Mouse (Mus musculus): ENCODE data around the gene Rspo3. TPM values are rescaled to one million over a fixed set of nuclear protein-coding genes. Genes with fewer than 3 reads are reported as not detected.
A peak's percentile ranks its signal among the peaks of the same experiment; 100 is the strongest.

Rspo3 gene
- total RNA-seq, 1 experiment: 1.2 TPM

GRCm38 (mm10) chr10:29554365-29554764, 18.7 kb upstream of the Rspo3 start:
- H3K9me3 ChIP-seq (ENCODE audit: control insufficient read depth, insufficient read depth, low read depth, low read length): no peaks in the 10 kb centered on the region
- H3K36me3 ChIP-seq (ENCODE audit: control insufficient read depth, insufficient read depth, low read length, poor library complexity, severe bottlenecking): no peaks in the 10 kb centered on the region
- no peak for DNase-seq (ENCODE audit: low read depth, low spot score)
- no peak overlapping the region for H3K27ac ChIP-seq (ENCODE audit: insufficient read depth, low read depth, low read length, poor library complexity, severe bottlenecking)
- no peak for TF ChIP-seq HCFC1 (IDR thresholded peaks at IDR 0.05; ENCODE audit: borderline replicate concordance, insufficient read depth, low read length)
- TF ChIP-seq CHD2 (IDR thresholded peaks at IDR 0.05; ENCODE audit: low read depth, low read length): no peak
- TF ChIP-seq ZC3H11A (IDR thresholded peaks at IDR 0.05; ENCODE audit: borderline replicate concordance, low read depth, low read length): no peak
- TF ChIP-seq ZNF384 (IDR thresholded peaks at IDR 0.05; ENCODE audit: low read depth, low read length): no peak
- TF ChIP-seq MAFK (IDR thresholded peaks at IDR 0.05; ENCODE audit: insufficient read depth, low read depth, low read length): no peak
- H3K9ac ChIP-seq (ENCODE audit: insufficient read depth, low read depth, low read length, poor library complexity, severe bottlenecking): no peak overlapping the region
- in situ Hi-C loops (cut with MboI; ENCODE audit: low sequenced_read_pairs in 2 of 2, unreplicated experiment in 2 of 2): no loop called here
- no peaks in the 10 kb centered on the region for H3K4me1 ChIP-seq (ENCODE audit: control insufficient read depth in 2 of 2, insufficient read depth in 2 of 2, low read length in 2 of 2, poor library complexity in 1 of 2)
- H3K4me3 ChIP-seq (ENCODE audit: insufficient read depth in 1 of 2, low read depth in 1 of 2, low read length in 2 of 2, poor library complexity in 1 of 2, severe bottlenecking in 1 of 2): no peak overlapping the region

- H3K4me1 ChIP-seq (ENCODE audit: control insufficient read depth in 2 of 2, insufficient read depth in 2 of 2, low read length in 2 of 2, poor library complexity in 1 of 2): no peaks in the 10 kb centered on the region
- H3K27ac ChIP-seq (ENCODE audit: insufficient read depth, low read depth, low read length, poor library complexity, severe bottlenecking): no peak overlapping the region
- TF ChIP-seq CHD2 (IDR thresholded peaks at IDR 0.05; ENCODE audit: low read depth, low read length) (no peak), MAFK (IDR thresholded peaks at IDR 0.05; ENCODE audit: insufficient read depth, low read depth, low read length) (no peak)
- no peak for DNase-seq (ENCODE audit: low read depth, low spot score)
- H3K9me3 ChIP-seq (ENCODE audit: control insufficient read depth, insufficient read depth, low read depth, low read length): no peaks in the 10 kb centered on the region
- no peak overlapping the region for H3K9ac ChIP-seq (ENCODE audit: insufficient read depth, low read depth, low read length, poor library complexity, severe bottlenecking)
- in situ Hi-C loops (cut with MboI; ENCODE audit: low sequenced_read_pairs in 2 of 2, unreplicated experiment in 2 of 2): loop anchor here (25.0 kb wide), 1 partner anchor 869 kb away; no protein-coding TSS in a partner anchor
- H3K4me3 ChIP-seq (ENCODE audit: insufficient read depth in 1 of 2, low read depth in 1 of 2, low read length in 2 of 2, poor library complexity in 1 of 2, severe bottlenecking in 1 of 2): no peak overlapping the region
- H3K36me3 ChIP-seq (ENCODE audit: control insufficient read depth, insufficient read depth, low read length, poor library complexity, severe bottlenecking): no peaks in the 10 kb centered on the region
Observed at GRCm38 (mm10) chr10:29542982-29543381, 7.3 kb upstream of the Rspo3 start.

GRCm38 (mm10) chr10:29539516-29539915, 3.8 kb upstream of the Rspo3 start:
- Histone ChIP-seq H3K4me3 (ENCODE audit: insufficient read depth in 1 of 2, low read depth in 1 of 2, low read length in 2 of 2, poor library complexity in 1 of 2, severe bottlenecking in 1 of 2) (no peak overlapping the region), H3K9me3 (ENCODE audit: control insufficient read depth, insufficient read depth, low read depth, low read length) (no peaks in the 10 kb centered on the region), H3K27ac (ENCODE audit: insufficient read depth, low read depth, low read length, poor library complexity, severe bottlenecking) (no peak overlapping the region), H3K4me1 (ENCODE audit: control insufficient read depth in 2 of 2, insufficient read depth in 2 of 2, low read length in 2 of 2, poor library complexity in 1 of 2) (peaks cover 0 to 2% of the 10 kb centered on the region in 2 experiments; a peak in 1 of 4 replicates), H3K9ac (ENCODE audit: insufficient read depth, low read depth, low read length, poor library complexity, severe bottlenecking) (no peak overlapping the region), H3K36me3 (ENCODE audit: control insufficient read depth, insufficient read depth, low read length, poor library complexity, severe bottlenecking) (no peaks in the 10 kb centered on the region)
- DNase-seq (ENCODE audit: low read depth, low spot score): no peak
- in situ Hi-C loops (cut with MboI; ENCODE audit: low sequenced_read_pairs in 2 of 2, unreplicated experiment in 2 of 2): loop anchor here (25.0 kb wide), 1 partner anchor 873 kb away; no protein-coding TSS in a partner anchor
- TF ChIP-seq ZNF384 (IDR thresholded peaks at IDR 0.05; ENCODE audit: low read depth, low read length) (no peak), HCFC1 (IDR thresholded peaks at IDR 0.05; ENCODE audit: borderline replicate concordance, insufficient read depth, low read length) (no peak), CHD2 (IDR thresholded peaks at IDR 0.05; ENCODE audit: low read depth, low read length) (no peak), MAFK (IDR thresholded peaks at IDR 0.05; ENCODE audit: insufficient read depth, low read depth, low read length) (no peak), ZC3H11A (IDR thresholded peaks at IDR 0.05; ENCODE audit: borderline replicate concordance, low read depth, low read length) (no peak)

GRCm38 (mm10) chr10:29538791-29539190, 3.1 kb upstream of the Rspo3 start:
- no peak overlapping the region for H3K9ac ChIP-seq (ENCODE audit: insufficient read depth, low read depth, low read length, poor library complexity, severe bottlenecking)
- TF ChIP-seq MAFK (IDR thresholded peaks at IDR 0.05; ENCODE audit: insufficient read depth, low read depth, low read length) (no peak), CHD2 (IDR thresholded peaks at IDR 0.05; ENCODE audit: low read depth, low read length) (no peak), ZNF384 (IDR thresholded peaks at IDR 0.05; ENCODE audit: low read depth, low read length) (no peak), ZC3H11A (IDR thresholded peaks at IDR 0.05; ENCODE audit: borderline replicate concordance, low read depth, low read length) (no peak), HCFC1 (IDR thresholded peaks at IDR 0.05; ENCODE audit: borderline replicate concordance, insufficient read depth, low read length) (no peak)

GRCm38 (mm10) chr10:29534830-29535227, 838 bp downstream of the Rspo3 start:
- in situ Hi-C loops (cut with MboI; ENCODE audit: low sequenced_read_pairs in 2 of 2, unreplicated experiment in 2 of 2): loop anchor here (25.0 kb wide), 1 partner anchor 877 kb away; no protein-coding TSS in a partner anchor

More at GRCm38 (mm10) chr10:29538791-29539190, 3.1 kb upstream of the Rspo3 start:
- no peak overlapping the region for H3K4me3 ChIP-seq (ENCODE audit: insufficient read depth in 1 of 2, low read depth in 1 of 2, low read length in 2 of 2, poor library complexity in 1 of 2, severe bottlenecking in 1 of 2)
- H3K4me1 ChIP-seq (ENCODE audit: control insufficient read depth in 2 of 2, insufficient read depth in 2 of 2, low read length in 2 of 2, poor library complexity in 1 of 2): peaks cover 0 to 6% of the 10 kb centered on the region in 2 experiments; a peak in 1 of 4 replicates
- H3K9me3 ChIP-seq (ENCODE audit: control insufficient read depth, insufficient read depth, low read depth, low read length): no peaks in the 10 kb centered on the region
- in situ Hi-C loops (cut with MboI; ENCODE audit: low sequenced_read_pairs in 2 of 2, unreplicated experiment in 2 of 2): loop anchor here (25.0 kb wide), 1 partner anchor 874 kb away; no protein-coding TSS in a partner anchor
- no peak overlapping the region for H3K27ac ChIP-seq (ENCODE audit: insufficient read depth, low read depth, low read length, poor library complexity, severe bottlenecking)
- H3K36me3 ChIP-seq (ENCODE audit: control insufficient read depth, insufficient read depth, low read length, poor library complexity, severe bottlenecking): no peaks in the 10 kb centered on the region
- no peak for DNase-seq (ENCODE audit: low read depth, low spot score)

More at GRCm38 (mm10) chr10:29534830-29535227, 838 bp downstream of the Rspo3 start:
- no peak for DNase-seq (ENCODE audit: low read depth, low spot score)
- TF ChIP-seq ZNF384 (IDR thresholded peaks at IDR 0.05; ENCODE audit: low read depth, low read length) (no peak), HCFC1 (IDR thresholded peaks at IDR 0.05; ENCODE audit: borderline replicate concordance, insufficient read depth, low read length) (no peak), ZC3H11A (IDR thresholded peaks at IDR 0.05; ENCODE audit: borderline replicate concordance, low read depth, low read length) (no peak), MAFK (IDR thresholded peaks at IDR 0.05; ENCODE audit: insufficient read depth, low read depth, low read length) (no peak), CHD2 (IDR thresholded peaks at IDR 0.05; ENCODE audit: low read depth, low read length) (no peak)
- Histone ChIP-seq H3K4me1 (ENCODE audit: control insufficient read depth in 2 of 2, insufficient read depth in 2 of 2, low read length in 2 of 2, poor library complexity in 1 of 2) (peaks cover 0 to 7% of the 10 kb centered on the region in 2 experiments; a peak in 1 of 4 replicates), H3K9me3 (ENCODE audit: control insufficient read depth, insufficient read depth, low read depth, low read length) (no peaks in the 10 kb centered on the region), H3K9ac (ENCODE audit: insufficient read depth, low read depth, low read length, poor library complexity, severe bottlenecking) (no peak overlapping the region), H3K4me3 (ENCODE audit: insufficient read depth in 1 of 2, low read depth in 1 of 2, low read length in 2 of 2, poor library complexity in 1 of 2, severe bottlenecking in 1 of 2) (peak overlapping the region; percentile 19 to 62; a peak in 2 of 4 replicates), H3K36me3 (ENCODE audit: control insufficient read depth, insufficient read depth, low read length, poor library complexity, severe bottlenecking) (no peaks in the 10 kb centered on the region), H3K27ac (ENCODE audit: insufficient read depth, low read depth, low read length, poor library complexity, severe bottlenecking) (no peak overlapping the region)
